Mouse (Mus musculus): Measurements from ENCODE around the gene Lrrc15.

Lrrc15 gene

DNA sequence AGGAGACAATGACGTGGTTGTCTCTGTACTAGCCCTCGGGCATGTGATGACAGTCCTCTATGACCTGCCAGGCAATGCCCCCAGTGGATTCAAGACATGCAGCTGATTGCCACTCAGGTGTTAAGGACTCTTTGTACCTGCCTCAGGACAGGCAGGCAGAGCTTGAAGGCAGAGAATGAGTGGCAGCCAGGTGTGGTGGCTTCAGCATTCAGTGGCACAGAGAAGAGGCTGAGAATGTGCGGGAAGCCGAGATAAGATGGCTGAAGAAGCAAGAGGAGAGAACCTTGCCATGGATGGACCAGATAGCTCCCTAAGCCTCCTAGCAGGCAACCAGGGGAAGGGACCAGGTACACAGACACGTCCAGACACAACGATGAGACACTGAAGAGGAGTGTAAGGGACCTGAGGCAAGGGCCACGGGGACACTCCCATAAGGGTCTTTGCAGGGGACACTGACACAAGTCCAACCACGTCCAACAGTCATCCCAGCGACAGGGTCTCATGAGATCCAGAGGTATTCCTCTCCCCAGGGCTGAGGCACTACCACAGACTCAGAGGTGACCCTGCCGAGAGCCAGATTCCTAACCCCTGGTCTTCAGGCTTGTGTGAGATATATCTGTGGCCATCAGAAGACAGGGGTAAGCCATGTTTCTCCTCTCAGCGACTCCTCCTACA, 13.7 kb upstream of the Lrrc15 start:
- Histone ChIP-seq H3K27me3 (ENCODE audit: control insufficient read depth, insufficient read depth, low read length, poor library complexity, severe bottlenecking) (no peaks in the 10 kb centered on the region), H3K36me3 (ENCODE audit: control insufficient read depth, insufficient read depth, low read length, poor library complexity, severe bottlenecking) (no peaks in the 10 kb centered on the region)
- no peak for DNase-seq (ENCODE audit: low read depth, low spot score)

DNA sequence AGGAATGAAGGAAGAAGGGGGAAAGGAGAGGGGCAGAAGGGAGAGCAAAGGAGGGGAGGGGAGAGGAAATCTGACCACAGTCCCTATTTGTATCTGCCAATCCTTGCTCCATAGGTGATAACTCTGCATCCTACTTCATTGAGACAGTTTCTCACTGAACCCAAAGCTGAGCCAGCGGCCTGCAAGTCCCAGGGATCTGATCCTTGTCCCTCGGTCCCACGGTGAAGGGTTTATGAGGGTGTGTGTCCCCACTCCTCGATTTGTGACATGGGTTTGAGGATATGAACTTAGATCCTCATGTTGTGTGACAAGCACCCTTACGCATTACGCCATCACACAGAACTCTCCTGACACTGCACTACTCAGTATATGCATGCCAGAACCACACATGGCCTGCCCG, 12.1 kb upstream of the Lrrc15 start:
- no peak for DNase-seq (ENCODE audit: low read depth, low spot score)
- no peaks in the 10 kb centered on the region for H3K36me3 ChIP-seq (ENCODE audit: control insufficient read depth, insufficient read depth, low read length, poor library complexity, severe bottlenecking)
- H3K27me3 ChIP-seq (ENCODE audit: control insufficient read depth, insufficient read depth, low read length, poor library complexity, severe bottlenecking): no peaks in the 10 kb centered on the region

DNA sequence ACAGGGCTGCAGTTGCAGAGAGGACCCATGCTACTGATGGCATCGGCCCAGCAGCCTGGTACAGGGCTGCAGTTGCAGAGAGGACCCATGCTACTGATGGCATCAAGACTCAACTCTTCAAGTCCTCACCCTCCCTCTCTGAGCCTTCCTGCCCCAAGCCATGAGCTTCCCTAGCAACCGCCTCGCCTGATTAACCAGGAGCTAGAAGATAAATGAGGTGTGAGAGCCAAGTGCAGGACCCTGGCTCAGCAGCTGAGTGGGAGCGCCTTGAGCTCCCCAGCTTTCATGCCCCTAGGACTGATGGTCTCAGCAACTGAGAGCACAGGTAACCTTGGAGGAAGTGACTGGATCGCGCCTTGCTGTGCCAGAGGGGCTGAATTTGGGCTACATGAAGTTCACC, 7.4 kb upstream of the Lrrc15 start:
- DNase-seq (ENCODE audit: low read depth, low spot score): no peak
- H3K27me3 ChIP-seq (ENCODE audit: control insufficient read depth, insufficient read depth, low read length, poor library complexity, severe bottlenecking): no peaks in the 10 kb centered on the region
- H3K36me3 ChIP-seq (ENCODE audit: control insufficient read depth, insufficient read depth, low read length, poor library complexity, severe bottlenecking): no peaks in the 10 kb centered on the region

DNA sequence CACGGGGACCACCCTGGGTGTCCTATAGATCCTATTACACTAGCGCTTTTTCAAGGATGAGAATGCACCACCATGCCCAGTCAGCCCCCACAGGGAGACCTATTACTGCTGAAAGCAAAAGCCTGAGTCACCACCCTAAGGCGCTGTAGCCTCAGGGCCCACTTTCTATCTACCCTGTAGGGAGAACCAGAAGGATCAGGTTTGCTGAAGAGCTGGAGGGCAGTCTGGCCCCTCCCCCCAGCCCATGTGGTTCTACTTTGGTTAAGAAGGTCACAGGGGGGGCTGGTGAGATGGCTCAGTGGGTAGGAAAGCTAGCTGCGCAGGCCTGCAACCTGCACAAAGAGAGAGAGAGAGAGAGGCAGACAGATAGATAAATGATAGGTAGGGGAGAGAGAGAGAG, 2.6 kb upstream of the Lrrc15 start:
- no peaks in the 10 kb centered on the region for H3K36me3 ChIP-seq (ENCODE audit: control insufficient read depth, insufficient read depth, low read length, poor library complexity, severe bottlenecking)
- H3K27me3 ChIP-seq (ENCODE audit: control insufficient read depth, insufficient read depth, low read length, poor library complexity, severe bottlenecking): no peaks in the 10 kb centered on the region

DNA sequence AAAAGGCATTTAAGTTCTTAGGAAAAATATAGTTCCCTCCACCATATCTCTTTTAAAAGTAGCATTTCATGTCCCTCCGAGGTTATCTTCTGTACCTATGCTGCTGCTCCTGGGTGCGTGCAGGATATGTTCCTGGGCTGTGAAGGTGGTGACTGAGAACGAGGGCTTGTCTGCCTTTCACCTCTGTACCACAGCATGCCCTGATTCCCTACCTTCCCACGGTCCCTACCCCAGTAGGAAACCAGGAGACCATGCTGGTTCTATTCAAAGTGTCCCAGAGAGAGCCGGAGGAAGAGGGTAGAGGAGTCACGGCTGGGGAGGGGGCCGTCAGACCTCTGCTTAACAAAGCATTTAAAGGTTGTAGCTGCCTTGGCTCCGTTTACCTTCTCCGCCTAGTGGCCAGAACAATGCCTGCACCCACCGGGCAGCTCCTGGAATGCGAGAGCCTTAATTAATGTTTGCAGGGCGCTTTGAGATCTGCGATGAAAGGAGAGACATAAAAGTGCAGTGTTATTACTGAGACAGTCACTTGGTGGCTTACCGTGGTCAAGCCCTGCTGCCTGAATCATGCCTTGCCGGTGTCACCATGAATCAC, 784 bp upstream of the Lrrc15 start:
- DNase-seq (ENCODE audit: low read depth, low spot score): peak; percentile 66
- Histone ChIP-seq H3K36me3 (ENCODE audit: control insufficient read depth, insufficient read depth, low read length, poor library complexity, severe bottlenecking) (no peaks in the 10 kb centered on the region), H3K27me3 (ENCODE audit: control insufficient read depth, insufficient read depth, low read length, poor library complexity, severe bottlenecking) (no peaks in the 10 kb centered on the region)

More for the DNA sequence above, 2.6 kb upstream of the Lrrc15 start:
- DNase-seq (ENCODE audit: low read depth, low spot score): no peak

DNA sequence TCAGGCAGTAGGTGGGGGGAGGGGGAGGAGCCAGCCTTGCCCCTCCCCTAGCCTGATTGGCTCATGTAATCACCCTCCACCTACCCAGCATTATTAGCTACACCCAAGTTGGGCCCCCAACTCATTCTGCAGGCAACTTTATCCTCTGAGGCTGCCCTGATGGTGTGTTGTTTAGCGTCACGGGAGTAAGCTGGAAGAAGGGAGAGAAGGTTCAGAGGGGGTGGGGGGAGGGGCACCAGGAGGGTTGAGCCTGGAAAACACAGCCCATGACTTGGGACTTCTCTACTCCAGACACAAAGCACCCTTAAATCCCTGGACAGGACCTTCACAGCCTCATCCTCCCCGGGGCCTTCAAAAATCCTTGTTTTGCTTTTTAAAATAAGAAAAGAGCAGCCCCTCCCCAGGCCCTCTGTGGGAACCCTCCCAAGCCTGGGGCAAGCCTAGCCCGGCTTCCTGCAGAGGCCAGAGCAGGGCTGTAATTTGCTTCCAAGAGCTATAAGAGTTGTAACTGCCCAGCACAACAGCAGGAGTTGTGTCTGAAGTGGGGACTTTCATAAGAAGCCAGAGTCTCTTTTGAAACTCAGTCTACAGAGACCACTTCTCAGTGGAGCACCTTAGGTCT, 2.3 kb downstream of the Lrrc15 start:
- Histone ChIP-seq H3K36me3 (ENCODE audit: control insufficient read depth, insufficient read depth, low read length, poor library complexity, severe bottlenecking) (no peaks in the 10 kb centered on the region), H3K27me3 (ENCODE audit: control insufficient read depth, insufficient read depth, low read length, poor library complexity, severe bottlenecking) (no peaks in the 10 kb centered on the region)
- no peak for DNase-seq (ENCODE audit: low read depth, low spot score)

DNA sequence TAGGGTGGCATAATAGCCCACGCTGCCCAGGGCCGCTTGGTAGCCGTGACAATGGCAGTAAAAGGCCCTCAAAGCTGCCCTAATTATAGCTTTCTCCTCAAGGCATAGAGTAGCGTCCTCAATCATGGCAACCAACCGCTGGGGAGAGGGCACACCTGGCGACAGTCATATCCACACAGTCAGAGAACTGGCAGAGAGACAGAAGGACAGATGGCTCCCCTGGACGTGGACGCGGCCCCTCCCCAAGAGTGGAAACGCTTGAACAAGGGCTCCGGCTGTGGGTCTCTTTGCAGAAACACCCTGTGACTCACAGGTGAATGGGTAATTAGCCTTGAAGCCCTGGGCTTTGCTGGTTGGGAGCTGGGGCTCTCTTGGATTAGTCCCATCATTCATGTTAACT, 4.7 kb downstream of the Lrrc15 start:
- Histone ChIP-seq H3K36me3 (ENCODE audit: control insufficient read depth, insufficient read depth, low read length, poor library complexity, severe bottlenecking) (no peaks in the 10 kb centered on the region), H3K27me3 (ENCODE audit: control insufficient read depth, insufficient read depth, low read length, poor library complexity, severe bottlenecking) (no peaks in the 10 kb centered on the region)
- DNase-seq (ENCODE audit: low read depth, low spot score): no peak

DNA sequence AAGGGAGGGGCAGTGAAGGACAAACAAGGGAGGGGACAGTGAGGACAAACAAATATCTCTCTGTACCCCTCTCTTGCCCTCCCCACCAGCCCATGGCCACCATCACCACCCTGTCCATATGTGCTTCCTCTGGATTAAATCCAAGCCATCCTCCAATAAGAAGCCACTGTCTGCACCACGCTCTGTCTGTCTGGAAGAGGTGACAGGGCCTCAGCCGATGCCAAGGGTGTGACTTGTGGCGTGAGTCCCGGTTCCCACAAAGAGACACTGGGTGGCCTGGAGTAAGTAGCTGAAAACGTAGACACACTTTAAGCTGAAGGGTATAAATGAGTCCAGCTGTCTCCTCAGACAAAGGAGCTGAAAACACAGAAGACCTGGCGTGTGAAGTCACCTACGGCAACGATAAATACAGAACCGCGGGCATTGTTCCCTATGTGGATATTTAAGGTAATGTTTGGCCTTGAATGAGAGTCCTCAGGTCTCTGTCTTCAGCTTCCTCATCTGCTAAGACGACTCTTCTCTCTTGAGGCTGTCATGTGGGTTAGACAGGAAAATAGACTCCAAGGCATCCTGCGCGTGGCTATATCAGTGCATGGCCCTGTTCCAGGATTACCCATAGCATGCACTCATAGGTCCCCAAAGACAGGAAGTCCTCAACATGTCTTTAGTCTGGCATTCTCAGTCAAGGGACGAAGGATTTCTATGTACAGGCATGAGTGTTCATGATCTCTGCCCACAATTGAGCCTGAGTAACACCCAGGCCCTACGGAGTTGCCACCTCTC, 7.3 kb downstream of the Lrrc15 start:
- Histone ChIP-seq H3K27me3 (ENCODE audit: control insufficient read depth, insufficient read depth, low read length, poor library complexity, severe bottlenecking) (no peaks in the 10 kb centered on the region), H3K36me3 (ENCODE audit: control insufficient read depth, insufficient read depth, low read length, poor library complexity, severe bottlenecking) (no peaks in the 10 kb centered on the region)
- no peak for DNase-seq (ENCODE audit: low read depth, low spot score)

DNA sequence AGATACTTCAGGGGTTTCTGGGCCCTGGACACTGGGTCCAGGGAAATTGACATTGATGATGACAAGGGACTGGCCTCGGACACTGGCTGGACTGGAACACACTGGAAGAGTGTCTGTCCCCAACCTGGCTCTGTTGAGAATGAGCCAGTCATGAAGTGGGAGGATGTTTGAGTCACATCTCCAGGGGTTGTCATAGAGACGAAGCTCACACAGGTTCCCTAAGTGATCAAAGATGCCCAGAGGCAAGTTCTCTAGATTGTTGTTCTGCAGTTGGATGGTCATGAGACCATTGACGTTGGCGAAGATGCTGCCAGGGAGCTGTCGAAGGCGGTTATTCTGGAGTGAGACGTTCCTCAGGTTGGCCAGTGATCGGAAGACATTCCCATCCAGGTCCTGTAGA, 10.0 kb downstream of the Lrrc15 start:
- H3K36me3 ChIP-seq (ENCODE audit: control insufficient read depth, insufficient read depth, low read length, poor library complexity, severe bottlenecking): no peaks in the 10 kb centered on the region
- DNase-seq (ENCODE audit: low read depth, low spot score): no peak
- H3K27me3 ChIP-seq (ENCODE audit: control insufficient read depth, insufficient read depth, low read length, poor library complexity, severe bottlenecking): no peaks in the 10 kb centered on the region

DNA sequence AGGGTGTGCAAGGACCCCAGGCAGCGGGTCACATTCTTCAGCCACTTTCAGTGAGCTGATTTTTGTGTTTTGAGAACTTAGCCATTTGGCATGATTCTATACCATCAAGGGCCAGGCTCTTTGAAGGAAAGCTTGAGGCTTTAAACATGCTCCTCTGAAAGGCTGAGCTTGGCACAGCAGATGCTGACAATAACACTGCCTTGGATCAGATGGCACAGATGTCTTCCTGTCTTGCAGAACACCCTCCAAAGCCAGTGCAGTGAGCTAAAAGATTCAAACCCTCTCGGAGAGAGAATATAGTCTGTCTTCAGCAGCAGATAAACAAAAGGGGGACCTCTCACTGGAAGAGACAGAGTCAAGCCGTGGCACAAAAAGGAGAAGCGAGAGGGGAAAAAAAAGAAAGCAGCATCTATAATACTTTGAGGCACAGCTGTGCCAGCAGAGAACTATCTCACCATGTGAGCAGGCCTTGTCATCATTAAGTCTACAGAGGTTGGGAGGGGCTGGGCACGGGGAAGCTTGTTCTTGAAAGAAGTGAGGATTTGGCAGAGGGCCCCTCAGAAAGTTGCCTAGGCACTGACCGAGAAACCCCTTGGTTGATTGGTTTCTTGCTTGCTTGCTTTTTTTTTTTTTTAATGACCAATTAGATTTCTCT, 11.0 kb downstream of the Lrrc15 start:
- Histone ChIP-seq H3K36me3 (ENCODE audit: control insufficient read depth, insufficient read depth, low read length, poor library complexity, severe bottlenecking) (no peaks in the 10 kb centered on the region), H3K27me3 (ENCODE audit: control insufficient read depth, insufficient read depth, low read length, poor library complexity, severe bottlenecking) (no peaks in the 10 kb centered on the region)
- DNase-seq (ENCODE audit: low read depth, low spot score): peak; percentile 50

DNA sequence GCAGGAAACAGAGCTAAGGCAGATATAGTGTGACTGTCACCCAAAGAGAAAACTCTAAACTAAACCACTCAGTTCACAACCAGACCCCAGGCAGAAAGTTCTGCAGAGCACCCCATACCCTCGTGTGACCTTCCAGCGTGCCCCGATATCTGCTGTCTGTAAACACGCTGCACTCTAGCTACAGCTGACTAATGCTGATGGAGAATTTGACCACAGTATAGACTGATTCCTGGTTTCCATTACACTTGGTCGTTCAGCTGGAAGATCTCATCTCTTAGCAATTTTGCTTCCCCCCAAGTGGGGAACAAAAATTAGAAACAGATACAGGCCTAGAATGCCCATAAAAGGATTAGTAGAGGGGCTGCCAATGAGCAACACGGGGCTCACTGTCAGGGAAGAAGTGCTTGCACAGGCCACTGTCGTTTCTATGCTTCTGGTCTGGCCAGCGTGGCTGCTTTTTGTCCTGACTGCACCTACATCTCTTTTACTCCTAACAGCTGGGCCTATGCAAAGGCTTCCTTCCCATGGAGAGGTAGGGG, 11.8 kb downstream of the Lrrc15 start:
- Histone ChIP-seq H3K27me3 (ENCODE audit: control insufficient read depth, insufficient read depth, low read length, poor library complexity, severe bottlenecking) (no peaks in the 10 kb centered on the region), H3K36me3 (ENCODE audit: control insufficient read depth, insufficient read depth, low read length, poor library complexity, severe bottlenecking) (no peaks in the 10 kb centered on the region)
- DNase-seq (ENCODE audit: low read depth, low spot score): no peak

DNA sequence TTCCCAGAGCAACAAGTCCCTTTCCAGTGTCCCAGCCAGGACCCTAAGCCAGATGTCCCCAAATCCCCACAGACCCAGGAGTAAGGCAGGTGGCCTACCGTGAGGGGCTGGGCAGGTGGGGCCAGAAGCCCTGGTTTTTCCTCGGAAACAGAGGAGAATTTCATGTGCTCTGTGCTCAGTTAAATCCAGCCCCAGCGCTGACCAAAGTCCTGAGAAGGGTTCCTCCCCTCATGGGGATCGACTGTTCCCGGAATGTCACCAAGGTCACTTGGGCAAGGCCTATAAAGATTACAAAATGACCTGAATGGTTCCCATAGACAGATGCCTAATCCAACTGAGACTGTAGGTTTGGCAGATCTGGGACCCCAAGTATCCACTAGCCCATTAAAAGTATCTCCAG, 15.7 kb downstream of the Lrrc15 start, which contains the start of gene Cpn2:
Cpn2 (minus strand) TSS at position 141 of the 400 bp plus-strand sequence.
- DNase-seq (ENCODE audit: low read depth, low spot score): no peak
- no peaks in the 10 kb centered on the region for H3K27me3 ChIP-seq (ENCODE audit: control insufficient read depth, insufficient read depth, low read length, poor library complexity, severe bottlenecking)
- no peaks in the 10 kb centered on the region for H3K36me3 ChIP-seq (ENCODE audit: control insufficient read depth, insufficient read depth, low read length, poor library complexity, severe bottlenecking)

DNA sequence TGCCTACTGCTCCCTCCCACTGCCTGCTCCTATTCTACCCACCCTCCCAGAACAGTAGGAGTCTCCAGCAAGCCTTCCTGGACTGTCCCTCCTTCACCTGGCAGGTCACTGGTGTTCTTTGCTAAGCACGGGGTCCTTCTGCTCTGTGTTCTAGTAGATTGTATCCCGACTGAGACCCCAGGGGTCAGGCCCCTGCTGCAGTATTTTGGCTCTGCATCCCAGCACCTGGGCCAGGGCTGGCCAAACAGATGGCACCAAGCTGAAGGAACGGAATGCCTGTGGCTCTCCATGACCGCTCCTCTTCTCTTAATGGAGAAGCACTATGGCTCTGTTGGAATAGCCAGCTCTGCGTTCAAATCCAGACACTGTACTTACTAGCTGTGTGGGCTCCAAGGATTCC, 16.5 kb downstream of the Lrrc15 start:
- DNase-seq (ENCODE audit: low read depth, low spot score): no peak
- no peaks in the 10 kb centered on the region for H3K36me3 ChIP-seq (ENCODE audit: control insufficient read depth, insufficient read depth, low read length, poor library complexity, severe bottlenecking)
- H3K27me3 ChIP-seq (ENCODE audit: control insufficient read depth, insufficient read depth, low read length, poor library complexity, severe bottlenecking): no peaks in the 10 kb centered on the region

DNA sequence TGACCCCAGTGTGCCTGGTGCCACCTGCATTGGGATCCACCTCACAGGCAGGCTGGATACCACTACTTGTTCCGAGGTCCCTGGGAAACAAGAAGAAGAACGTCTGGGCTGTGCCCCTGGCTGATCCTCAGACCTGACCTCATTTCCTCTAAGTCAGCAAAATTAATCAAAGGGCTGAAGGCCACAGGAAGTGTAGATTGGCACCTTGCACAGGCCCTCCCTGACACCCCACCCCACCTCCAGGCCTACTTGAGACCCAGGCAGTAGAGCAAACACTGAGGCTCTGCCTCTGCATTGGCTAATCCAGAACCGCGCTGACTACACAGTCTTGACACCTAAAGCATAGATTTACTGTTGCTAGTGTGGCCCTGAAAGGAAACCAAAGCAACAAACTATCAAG, 17.4 kb downstream of the Lrrc15 start:
- no peak for DNase-seq (ENCODE audit: low read depth, low spot score)
- Histone ChIP-seq H3K36me3 (ENCODE audit: control insufficient read depth, insufficient read depth, low read length, poor library complexity, severe bottlenecking) (no peaks in the 10 kb centered on the region), H3K27me3 (ENCODE audit: control insufficient read depth, insufficient read depth, low read length, poor library complexity, severe bottlenecking) (no peaks in the 10 kb centered on the region)

Measured in splenic B cell, adult 2 months (primary cell).